Mouse (Mus musculus) activated CD4-positive, CD25-positive, alpha-beta regulatory T cell, adult 9 weeks (primary cell): ENCODE data around the gene Gm21915. TPM values are rescaled to one million over a fixed set of nuclear protein-coding genes. Genes with fewer than 3 reads are reported as not detected.

Experiments used
- polyA plus RNA-seq: library from polyadenylated mRNA; unstranded; fragments of 100-300 nt; shearing (Covaris generic); gene quantifications from one replicate; pipeline ENCODE4 v1.2.1, GENCODE M21; 2017

The Gm21915 gene
- polyA plus RNA-seq = not detected

DNA sequence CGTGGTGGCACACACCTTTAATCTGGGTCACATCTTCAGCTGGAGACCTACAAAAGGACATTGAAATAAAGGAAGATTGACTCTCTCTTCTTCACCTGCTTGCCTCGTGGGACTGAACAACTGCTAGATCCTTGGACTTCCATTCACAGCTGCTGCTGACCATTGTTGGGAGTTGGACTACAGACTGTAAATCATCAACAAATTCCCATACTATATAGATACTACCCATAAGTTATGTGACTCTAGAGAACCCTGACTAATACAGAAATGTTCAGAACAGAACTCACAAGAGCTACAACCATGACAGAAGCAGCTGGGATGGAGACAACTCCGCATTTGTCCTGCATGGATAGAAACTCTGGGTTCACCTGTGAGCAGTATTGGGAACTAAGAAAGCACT is at the start of gene Gm21915:
Gm21915 (plus strand) TSS at position 301 of the 400 bp plus-strand sequence.

GRCm38 (mm10) chr9:40685801-40686420 is 15.5 kb downstream of the Gm21915 start, which contains the start of gene Clmp:
Gene Clmp (plus strand): TSS chr9:40685962.

Other genes with a start within 250 kb of the Gm21915 start
- 83.7 TPM for gene Gramd1b, start 139.2 kb upstream of the Gm21915 start, polyA plus RNA-seq
- gene Clmp, start 15.3 kb downstream of the Gm21915 start, polyA plus RNA-seq = not detected
- gene Hspa8, start 130.4 kb downstream of the Gm21915 start, polyA plus RNA-seq = 3,497 TPM
- gene Bsx, start 203.5 kb downstream of the Gm21915 start, polyA plus RNA-seq = not detected